Mouse (Mus musculus) urinary bladder, postnatal 36 days (tissue): ENCODE measurements around the gene Uncx.

Source experiments
- DNase-seq, 2 experiments: peaks; one replicate each; pipeline ENCODE4 v3.0.0; 2022; ENCODE audit warnings: low spot score in 2 of 2, mixed read lengths in 1 of 2

Uncx gene

DNA sequence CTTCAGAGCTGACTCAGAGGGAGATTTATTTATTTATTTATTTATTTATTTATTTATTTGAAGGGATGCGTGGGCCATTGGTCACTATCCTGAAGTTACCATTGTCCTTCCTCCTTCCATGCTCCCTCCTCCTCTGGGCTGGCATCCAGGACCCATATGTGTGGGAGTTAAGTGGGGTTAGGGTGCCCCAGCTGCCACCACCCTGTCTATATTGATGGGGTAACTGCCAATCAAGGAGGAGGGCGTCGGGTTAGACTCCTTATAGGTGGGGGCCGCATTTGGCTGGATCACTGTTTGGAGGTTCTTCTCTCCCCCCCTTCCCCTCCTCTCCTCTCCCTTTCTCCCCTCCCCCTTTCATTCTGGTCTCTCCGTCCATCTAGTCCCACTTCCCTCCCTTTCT lies 738 bp upstream of the Uncx start:
- DNase-seq = no peak

- DNase-seq = no peak
These were observed 466 bp downstream of the Uncx start for GRCm38 (mm10) chr5:139543650-139544270.

GRCm38 (mm10) chr5:139544271-139545135 lies 1.2 kb downstream of the Uncx start:
- DNase-seq = no peak

- no peak for DNase-seq
These were observed 1.9 kb downstream of the Uncx start for GRCm38 (mm10) chr5:139545221-139545620.

- no peak for DNase-seq
These were observed 2.5 kb downstream of the Uncx start for GRCm38 (mm10) chr5:139545673-139546335.

- DNase-seq = no peak
These were observed 3.1 kb downstream of the Uncx start for GRCm38 (mm10) chr5:139546336-139546770.

GRCm38 (mm10) chr5:139546771-139547420 lies 3.6 kb downstream of the Uncx start:
- DNase-seq = no peak

DNA sequence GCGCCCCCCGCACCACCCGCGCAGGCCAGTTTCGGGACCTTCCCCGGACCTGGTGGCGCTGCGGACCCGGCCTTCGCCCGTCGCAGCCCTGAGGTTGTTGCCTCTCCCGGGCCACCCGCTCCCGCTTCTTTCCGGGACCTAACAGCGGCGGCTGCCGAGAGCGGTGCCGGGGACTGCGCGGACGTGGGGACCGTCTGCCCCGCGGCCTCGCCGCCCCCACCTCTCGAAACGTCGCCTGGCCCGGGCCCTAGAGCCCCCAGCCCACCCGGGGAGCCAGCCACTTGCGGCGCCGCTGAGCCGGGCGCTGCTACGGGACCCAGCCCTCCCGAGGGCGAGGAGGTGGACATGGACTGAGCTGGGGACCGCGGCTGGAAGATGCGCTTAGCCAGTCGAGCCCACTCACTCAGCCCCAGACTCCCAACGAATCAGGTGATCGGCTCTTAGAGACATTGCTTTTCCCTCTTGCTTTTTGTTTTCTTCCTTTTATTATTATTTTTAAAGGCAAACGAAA lies 4.2 kb downstream of the Uncx start:
- DNase-seq = no peak

GRCm38 (mm10) chr5:139553446-139554273 lies 10.4 kb downstream of the Uncx start:
- DNase-seq = no peak

DNA sequence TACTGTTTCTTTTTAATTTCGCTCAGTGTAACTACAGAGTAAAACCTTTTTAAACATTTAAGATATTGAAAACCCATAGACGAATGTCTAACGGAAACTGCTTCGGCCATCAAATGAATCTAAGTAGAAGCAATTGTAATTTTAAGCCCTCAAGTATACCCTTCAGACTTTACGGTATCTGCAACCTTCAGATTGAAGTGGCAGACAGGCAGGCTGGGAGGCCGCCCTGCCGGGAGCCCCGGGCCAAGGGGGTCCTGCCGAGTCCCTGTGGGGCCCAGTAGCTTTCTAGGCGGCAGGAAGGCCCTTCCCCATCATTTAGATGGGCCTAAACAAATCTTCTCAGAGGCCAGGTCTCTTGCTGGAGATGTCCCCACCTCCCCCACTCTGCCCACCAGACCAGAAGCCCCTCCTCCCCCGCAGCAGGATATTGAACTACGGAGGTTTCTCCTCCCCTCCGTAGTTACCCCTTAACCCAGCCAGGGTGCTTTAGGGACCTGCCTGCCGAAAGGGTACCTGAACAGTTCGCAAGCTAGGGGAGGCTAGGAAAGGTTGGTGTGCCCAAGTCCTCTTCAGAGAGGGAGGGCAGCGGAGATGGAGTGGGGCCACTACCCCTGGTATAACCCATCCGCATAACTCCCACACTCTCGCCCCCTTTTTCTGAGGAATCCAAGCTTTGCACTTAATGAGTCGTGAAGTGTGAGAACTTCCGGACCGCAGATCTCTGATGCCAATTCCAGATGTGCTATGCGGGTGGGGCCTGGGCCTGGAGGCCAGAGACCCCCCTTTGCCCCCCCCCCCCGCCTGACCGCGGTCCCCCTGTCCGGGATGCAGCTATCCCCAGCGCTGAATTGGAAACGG lies 11.4 kb downstream of the Uncx start:
- DNase-seq = no peak

DNA sequence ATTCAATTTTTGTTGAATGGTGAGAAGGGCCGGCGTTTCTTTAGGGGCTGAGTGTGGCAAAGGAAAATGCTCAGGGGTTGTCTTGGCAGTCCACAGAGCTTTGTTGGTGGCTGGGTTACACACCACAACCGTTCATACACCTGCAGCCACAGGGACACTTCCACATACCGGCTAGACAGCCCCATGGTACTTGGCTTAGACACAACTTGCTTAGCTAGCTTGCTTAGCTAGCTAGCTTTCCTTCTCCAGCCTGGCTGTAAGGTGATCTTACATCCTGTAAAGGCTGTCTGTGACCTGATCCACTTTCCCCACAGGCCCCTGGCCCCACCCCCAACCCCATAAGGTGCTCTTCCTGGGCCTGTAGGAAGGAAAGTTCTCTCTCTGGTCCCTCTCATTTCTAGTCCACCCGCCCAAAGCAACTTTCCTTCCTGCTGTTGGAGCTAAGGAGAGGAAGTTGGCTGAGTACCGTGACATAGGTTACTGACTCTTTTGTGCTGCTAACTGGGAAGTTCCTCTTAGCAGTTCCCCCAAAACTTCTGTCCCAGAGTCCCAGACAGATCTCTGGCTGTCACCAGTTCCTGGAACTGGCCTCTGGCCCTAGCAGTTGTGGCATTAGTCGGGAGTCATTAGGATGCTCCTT lies 12.3 kb downstream of the Uncx start:
- no peak for DNase-seq

GRCm38 (mm10) chr5:139556116-139556678 lies 12.9 kb downstream of the Uncx start:
- DNase-seq = no peak

DNA sequence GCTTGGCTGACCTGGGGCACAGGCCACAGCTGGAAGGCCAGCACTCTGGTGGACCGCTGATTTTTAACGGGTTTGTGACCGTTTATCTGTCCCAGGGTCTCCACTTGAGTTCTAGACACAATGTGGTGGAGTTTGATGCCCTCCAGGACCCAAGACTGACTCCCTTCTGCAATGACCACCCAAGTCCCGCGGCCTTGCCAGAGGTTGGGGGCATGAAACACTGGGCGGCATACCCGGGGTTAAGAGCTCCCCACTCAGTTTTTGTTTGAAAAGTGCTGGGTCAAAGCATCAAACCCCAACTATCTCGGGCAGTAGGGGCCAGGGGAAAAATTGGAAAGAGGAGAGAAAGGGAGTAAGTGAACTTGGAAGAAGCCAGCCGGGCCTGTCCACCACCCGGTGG lies 13.8 kb downstream of the Uncx start:
- DNase-seq = no peak

GRCm38 (mm10) chr5:139557531-139558467 lies 14.5 kb downstream of the Uncx start:
- DNase-seq = no peak

GRCm38 (mm10) chr5:139558468-139558804 lies 15.1 kb downstream of the Uncx start:
- peak in 1 of 2 experiments; percentile 37 for DNase-seq

DNA sequence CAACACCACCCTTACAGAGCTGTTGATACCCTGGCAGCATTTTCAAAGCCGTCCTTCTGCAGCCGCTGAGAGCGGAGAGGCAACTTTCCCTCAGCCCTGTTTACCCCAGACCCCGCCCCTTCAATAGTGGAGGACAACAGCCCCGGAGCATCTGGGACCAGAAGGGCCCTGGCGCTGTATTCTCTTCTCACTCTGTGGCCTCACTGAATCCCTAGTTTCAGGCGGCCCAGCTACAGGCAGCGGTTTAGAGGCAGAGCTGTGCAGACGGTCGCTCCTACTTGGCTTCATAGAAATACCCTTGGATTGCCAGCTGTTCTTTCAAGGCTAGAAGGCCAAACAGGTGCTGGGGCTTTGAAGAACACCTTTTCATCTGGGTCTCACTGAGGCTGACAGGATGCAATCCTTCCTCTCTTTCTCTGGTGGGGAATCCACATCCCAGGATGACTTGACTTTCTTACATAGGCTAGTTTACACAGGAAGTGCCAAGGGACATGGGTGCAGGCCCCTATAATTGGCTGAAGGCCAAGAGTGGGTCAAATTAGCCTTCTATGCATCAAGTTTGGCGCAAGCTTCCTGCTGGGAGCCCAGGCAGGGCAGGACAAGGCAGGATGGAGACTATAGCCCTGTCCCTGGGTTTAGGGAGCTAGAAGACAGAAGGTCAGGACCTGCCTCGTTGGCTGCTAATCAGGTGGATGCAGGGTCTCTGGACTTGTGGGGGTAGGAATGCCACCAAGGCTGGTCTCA lies 15.8 kb downstream of the Uncx start:
- DNase-seq = no peak

DNA sequence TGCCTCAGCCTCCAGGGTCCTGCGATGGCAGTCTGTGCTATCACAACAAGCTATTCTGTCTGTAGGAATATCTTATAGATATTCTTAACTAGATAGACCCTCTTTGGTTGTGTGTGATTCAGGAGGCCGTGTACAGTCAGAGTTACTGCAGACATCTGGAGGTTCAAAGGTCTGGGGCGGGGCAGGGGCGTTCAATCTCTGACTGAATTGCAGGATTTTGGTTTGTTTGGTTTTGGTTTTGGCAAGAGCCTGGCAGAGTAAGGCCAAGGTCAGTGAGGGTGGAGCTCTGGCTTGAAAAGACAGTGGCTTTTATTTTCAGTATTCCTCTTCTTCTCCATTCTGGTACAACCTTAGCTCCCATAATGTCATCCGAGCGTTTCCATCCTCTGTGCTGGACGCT lies 16.5 kb downstream of the Uncx start:
- DNase-seq = no peak
